Mouse (Mus musculus) embryonic facial prominence, embryonic 10.5 days (tissue): ENCODE data around the gene Ttc1. TPM values are rescaled to one million over a fixed set of nuclear protein-coding genes. Genes with fewer than 3 reads are reported as not detected.
A peak's percentile ranks its signal among the peaks of the same experiment; 100 is the strongest.

ENCODE experiments used
- DNase-seq: peaks from one replicate; pipeline ENCODE4 v3.0.0-alpha.2; 2017; ENCODE audit warnings: low spot score
- H3K27ac ChIP-seq: fragments of 300-500 bp; sonication (generic); replicated peaks from 2 replicates; pipeline ENCODE4 v1.5.1; 2016; ENCODE audit warnings: mild to moderate bottlenecking
- H3K27me3 ChIP-seq: fragments of 300-500 bp; sonication (generic); replicated peaks from 2 replicates; pipeline ENCODE4 v1.6.1; 2016; ENCODE audit warnings: low read depth, mild to moderate bottlenecking; ENCODE audit not compliant: poor library complexity, severe bottlenecking
- H3K36me3 ChIP-seq: fragments of 300-500 bp; sonication (generic); replicated peaks from 2 replicates; pipeline ENCODE4 v1.6.1; 2016; ENCODE audit warnings: mild to moderate bottlenecking, moderate library complexity
- H3K4me1 ChIP-seq: fragments of 300-500 bp; sonication (generic); 2 replicates; pipeline ENCODE4 v1.6.1; 2016
- H3K4me3 ChIP-seq: fragments of 300-500 bp; sonication (generic); 2 replicates; pipeline ENCODE4 v1.5.1; 2016; ENCODE audit warnings: mild to moderate bottlenecking, moderate library complexity
- H3K9me3 ChIP-seq: fragments of 300-500 bp; sonication (generic); 2 replicates; pipeline ENCODE4 v1.6.1; 2016; ENCODE audit warnings: mild to moderate bottlenecking
- WGBS: fragments of 180-500 bp; shearing (Covaris S2); methylation state at CpG from one replicate; pipeline ENCODE4 v1.1.7; 2016; 5-methylcytosine and 5-hydroxymethylcytosine counted together
- polyA plus RNA-seq: library from polyadenylated mRNA; unstranded; fragments of >200 nt; fragmentation: Nextera tagmentation; extraction: Ambion mirVana; gene quantifications from 2 replicates; pipeline ENCODE4 v1.2.1, GENCODE M21; 2016

Gene Ttc1
- polyA plus RNA-seq, 1 experiment from 2014 or later, result 82.2 TPM

DNA sequence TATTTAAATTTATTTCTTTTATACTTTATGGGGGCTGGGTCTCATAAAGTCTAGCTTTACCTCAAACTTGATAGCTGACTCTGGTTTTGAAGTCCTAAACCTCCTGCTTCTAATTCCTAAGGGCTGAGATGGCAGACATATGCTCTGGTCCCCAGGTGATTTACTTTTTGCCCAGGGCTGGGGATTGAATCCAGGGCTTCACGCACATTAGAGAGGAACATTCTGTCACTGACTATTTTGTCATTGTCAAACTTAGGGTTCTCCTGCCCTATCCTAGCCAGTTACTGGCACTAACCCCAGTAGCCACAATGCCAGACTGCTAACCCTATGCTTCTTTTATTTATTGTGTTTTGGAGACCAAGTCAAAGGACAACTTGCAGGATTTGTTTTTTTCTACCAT, 59.0 kb downstream of the Ttc1 start:
- no peaks in the 10 kb centered on the region for H3K9me3 ChIP-seq
- peaks cover 96% of the 10 kb centered on the region for H3K36me3 ChIP-seq
- WGBS, result 95% methylated on average over 1 of the region's 1 CpGs
- peaks cover 6% of the 10 kb centered on the region for H3K4me1 ChIP-seq
- H3K27ac ChIP-seq, result no peak overlapping the region
- no peak overlapping the region for H3K4me3 ChIP-seq
- no peaks in the 10 kb centered on the region for H3K27me3 ChIP-seq
- DNase-seq, result no peak

- Histone ChIP-seq H3K4me3 (peak overlapping the region; percentile 93), H3K9me3 (no peaks in the 10 kb centered on the region), H3K27me3 (no peaks in the 10 kb centered on the region), H3K27ac (peak overlapping the region; percentile 98), H3K36me3 (peaks cover 38% of the 10 kb centered on the region), H3K4me1 (peaks cover 26% of the 10 kb centered on the region)
- under 1% methylated on average over 72 of the region's 72 CpGs for WGBS
- peak; percentile 68 for DNase-seq
Observed at GRCm38 (mm10) chr11:43682415-43683217, 65.2 kb downstream of the Ttc1 start.

GRCm38 (mm10) chr11:43681472-43682414, 66.1 kb downstream of the Ttc1 start, which contains the start of gene Pwwp2a:
Gene Pwwp2a (plus strand): TSS chr11:43681998.
- Histone ChIP-seq H3K27me3 (no peaks in the 10 kb centered on the region), H3K27ac (peak within 1 kb of the TSS; percentile 98), H3K4me3 (peak within 1 kb of the TSS; percentile 93), H3K4me1 (peaks cover 26% of the 10 kb centered on the region), H3K36me3 (peaks cover 30% of the 10 kb centered on the region), H3K9me3 (no peaks in the 10 kb centered on the region)
- DNase-seq, result peak; percentile 99
- under 1% methylated on average over 84 of the region's 87 CpGs for WGBS

Other genes with a start within 250 kb of the Ttc1 start
- 37.8 and 39.6 TPM in 2 replicates for gene Ccnjl, start 219.2 kb downstream of the Ttc1 start, polyA plus RNA-seq
- 12.4 and 13.7 TPM in 2 replicates for gene 4933415A04Rik, start 161.0 kb downstream of the Ttc1 start, polyA plus RNA-seq
- gene Fabp6, start 146.5 kb downstream of the Ttc1 start, polyA plus RNA-seq, result not detected in 2 replicates
- gene Pwwp2a, start 66.0 kb downstream of the Ttc1 start, polyA plus RNA-seq, result 27.5 and 28.8 TPM in 2 replicates
- 0.22 and 0.34 TPM in 2 replicates for gene Adra1b, start 153.2 kb upstream of the Ttc1 start, polyA plus RNA-seq